Mouse (Mus musculus): Measurements from ENCODE around the gene Rhox4f. TPM values are rescaled to one million over a fixed set of nuclear protein-coding genes. Genes with fewer than 3 reads are reported as not detected.
"Not testable (repeated sequence)": the region's sequence is repeated elsewhere in the genome, so short reads cannot be mapped to it uniquely, and the experiment has no call there.

The Rhox4f gene
- total RNA-seq (2017) = not detected in 2 replicates

- not testable (repeated sequence) for ATAC-seq (replicated peaks; ENCODE audit: low read depth, poor library complexity, severe bottlenecking)
These were observed at the start of gene Rhox4f for GRCm38 (mm10) chrX:37607604-37608003. TSS of gene Rhox4f (minus strand) at chrX:37607704.

GRCm38 (mm10) chrX:37651227-37651626 is 43.7 kb upstream of the Rhox4f start, which contains the start of gene Rhox4g:
TSS of gene Rhox4g (minus strand) at chrX:37651327.
- not testable (repeated sequence) for ATAC-seq (replicated peaks; ENCODE audit: low read depth, poor library complexity, severe bottlenecking)

GRCm38 (mm10) chrX:37643370-37643769 is 35.9 kb upstream of the Rhox4f start, which contains the start of gene Rhox2g:
TSS of gene Rhox2g (minus strand) at chrX:37643470.
- not testable (repeated sequence) for ATAC-seq (replicated peaks; ENCODE audit: low read depth, poor library complexity, severe bottlenecking)

- not testable (repeated sequence) for ATAC-seq (replicated peaks; ENCODE audit: low read depth, poor library complexity, severe bottlenecking)
These were observed 21.0 kb upstream of the Rhox4f start, which contains the start of gene Rhox3g for GRCm38 (mm10) chrX:37628512-37628911. TSS of gene Rhox3g (minus strand) at chrX:37628612.

- ATAC-seq (replicated peaks; ENCODE audit: low read depth, poor library complexity, severe bottlenecking) = not testable (repeated sequence)
These were observed 26.8 kb downstream of the Rhox4f start, which contains the start of gene Rhox3f for GRCm38 (mm10) chrX:37580692-37581091. TSS of gene Rhox3f (plus strand) at chrX:37580992.

GRCm38 (mm10) chrX:37572638-37573037 is 34.9 kb downstream of the Rhox4f start:
- ATAC-seq (replicated peaks; ENCODE audit: low read depth, poor library complexity, severe bottlenecking) = not testable (repeated sequence)

- ATAC-seq (replicated peaks; ENCODE audit: low read depth, poor library complexity, severe bottlenecking) = not testable (repeated sequence)
These were observed 36.4 kb downstream of the Rhox4f start, which contains the start of gene Rhox2f for GRCm38 (mm10) chrX:37571105-37571504. TSS of gene Rhox2f (plus strand) at chrX:37571405.

GRCm38 (mm10) chrX:37557112-37557511 is 50.4 kb downstream of the Rhox4f start, which contains the start of gene Rhox4e:
TSS of gene Rhox4e (plus strand) at chrX:37557412.
- ATAC-seq (replicated peaks; ENCODE audit: low read depth, poor library complexity, severe bottlenecking) = not testable (repeated sequence)

Other genes starting within 250 kb of the Rhox4f start
- gene Rhox3a2, start 227.7 kb downstream of the Rhox4f start, total RNA-seq (2017) = not detected in 2 replicates
- not detected in 2 replicates for gene Rhox4a2, start 216.9 kb downstream of the Rhox4f start, total RNA-seq (2017)
- gene Rhox2b, start 195.6 kb downstream of the Rhox4f start, total RNA-seq (2017) = not detected in 2 replicates
- gene Rhox4b, start 175.2 kb downstream of the Rhox4f start, total RNA-seq (2017) = not detected in 2 replicates
- not detected in 2 replicates for gene Rhox2c, start 154.0 kb downstream of the Rhox4f start, total RNA-seq (2017)
- gene Rhox3c, start 149.1 kb downstream of the Rhox4f start, total RNA-seq (2017) = not detected in 2 replicates
- gene Rhox4c, start 127.4 kb downstream of the Rhox4f start, total RNA-seq (2017) = not detected in 2 replicates
- gene Rhox2d, start 114.3 kb downstream of the Rhox4f start, total RNA-seq (2017) = not detected in 2 replicates
- gene Rhox4d, start 93.3 kb downstream of the Rhox4f start, total RNA-seq (2017) = not detected in 2 replicates
- gene Rhox2e, start 77.3 kb downstream of the Rhox4f start, total RNA-seq (2017) = not detected in 2 replicates
- gene Rhox3e, start 65.7 kb downstream of the Rhox4f start, total RNA-seq (2017) = not detected in 2 replicates
- not detected in 2 replicates for gene Rhox4e, start 50.3 kb downstream of the Rhox4f start, total RNA-seq (2017)
- gene Rhox2f, start 36.3 kb downstream of the Rhox4f start, total RNA-seq (2017) = not detected in 2 replicates
- gene Rhox3f, start 26.7 kb downstream of the Rhox4f start, total RNA-seq (2017) = not detected in 2 replicates
- gene Rhox3g, start 20.9 kb upstream of the Rhox4f start, total RNA-seq (2017) = not detected in 2 replicates
- not detected in 2 replicates for gene Rhox2g, start 35.8 kb upstream of the Rhox4f start, total RNA-seq (2017)
- gene Rhox4g, start 43.6 kb upstream of the Rhox4f start, total RNA-seq (2017) = not detected in 2 replicates
- not detected in 2 replicates for gene Rhox3h, start 61.1 kb upstream of the Rhox4f start, total RNA-seq (2017)
- gene Rhox2h, start 65.6 kb upstream of the Rhox4f start, total RNA-seq (2017) = not detected in 2 replicates
- not detected in 2 replicates for gene Rhox5, start 197.1 kb upstream of the Rhox4f start, total RNA-seq (2017)
- not detected in 2 replicates for gene Rhox6, start 219.2 kb upstream of the Rhox4f start, total RNA-seq (2017)
- not detected in 2 replicates for gene Rhox7a, start 224.0 kb upstream of the Rhox4f start, total RNA-seq (2017)

Data from common myeloid progenitor, adult 5-6 weeks (primary cell).